Mouse (Mus musculus) natural killer cell, adult 2 months (primary cell): ENCODE measurements at regions not wholly inside any gene's neighbourhood (a gene's known extent, or its start where the extent isn't known, plus 50 kb on each side); places are given as distances from the start of the nearest gene placed in this dataset.
A peak's percentile ranks its signal among the peaks of the same experiment; 100 is the strongest.

Experiments
- DNase-seq, 2 experiments: peaks; one replicate each; pipeline ENCODE4 v3.0.0; 2022; ENCODE audit warnings: low spot score in 2 of 2

- no peak for DNase-seq
Observed at GRCm38 (mm10) chr8:9048116-9048515, 357.8 kb upstream of the Arglu1 start.

DNA sequence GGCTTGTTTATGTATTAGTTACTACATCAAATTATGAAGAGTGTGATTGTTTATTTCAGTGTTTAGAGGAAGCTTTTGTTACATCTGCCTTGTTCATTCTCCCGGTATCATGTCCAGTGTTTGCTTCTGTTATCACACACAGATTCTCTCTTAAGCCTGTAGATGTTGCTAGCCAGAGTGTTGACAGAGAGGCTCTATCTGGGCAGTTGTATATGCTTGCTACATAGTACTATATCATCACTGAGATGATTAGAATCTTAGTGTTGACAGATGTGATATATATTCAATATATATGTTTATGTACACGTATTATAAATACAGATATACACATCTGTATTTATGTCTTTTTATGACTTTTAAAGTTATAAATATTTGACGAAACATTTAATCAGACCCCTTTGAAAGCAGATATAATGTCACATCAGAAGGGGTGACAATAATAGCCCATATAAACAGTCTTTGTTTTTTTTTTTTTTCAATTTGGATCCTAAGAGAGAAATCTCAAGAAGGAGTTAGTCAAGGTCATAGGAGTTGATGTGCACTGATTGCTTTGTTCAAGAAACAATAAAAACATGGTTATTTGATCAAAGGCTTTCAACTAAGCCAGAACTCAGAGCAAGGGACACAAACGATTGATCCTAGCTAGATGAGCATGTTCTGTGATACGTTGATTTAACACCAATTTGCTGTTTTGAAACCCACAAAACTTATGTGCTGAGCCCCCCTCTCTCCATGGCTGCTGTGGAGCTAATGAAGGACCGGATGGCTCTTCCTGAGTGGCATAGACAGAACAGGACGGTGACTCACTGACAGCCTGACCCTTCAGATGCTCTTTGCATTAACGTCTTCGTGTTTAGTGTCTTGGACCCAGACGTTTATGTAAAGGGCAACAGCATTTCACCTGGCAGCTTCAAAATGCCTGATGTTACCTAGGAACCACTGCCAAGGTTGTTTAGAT lies 352.8 kb upstream of the Arglu1 start:
- no peak for DNase-seq

DNA sequence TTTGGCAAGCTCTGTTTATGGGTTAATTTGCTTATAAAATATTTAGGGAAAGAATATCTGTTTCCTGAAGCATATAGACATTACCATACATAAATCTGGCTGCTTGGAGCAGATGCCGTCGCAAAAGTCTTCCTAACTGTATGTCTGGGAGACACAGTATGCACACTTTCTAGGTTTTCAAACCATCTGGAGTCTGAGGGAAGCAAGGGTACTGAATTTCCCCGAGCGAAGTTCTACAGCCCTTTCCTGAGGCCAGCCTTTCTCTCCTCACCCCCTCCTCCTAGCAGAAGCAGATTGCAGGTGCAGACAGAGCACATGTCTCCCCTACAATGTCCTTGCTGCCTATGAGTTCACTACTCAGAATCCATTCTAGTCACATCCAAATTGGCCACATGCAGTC lies 338.8 kb upstream of the Arglu1 start:
- no peak for DNase-seq

GRCm38 (mm10) chr8:9027672-9028071 lies 337.4 kb upstream of the Arglu1 start:
- no peak for DNase-seq

DNA sequence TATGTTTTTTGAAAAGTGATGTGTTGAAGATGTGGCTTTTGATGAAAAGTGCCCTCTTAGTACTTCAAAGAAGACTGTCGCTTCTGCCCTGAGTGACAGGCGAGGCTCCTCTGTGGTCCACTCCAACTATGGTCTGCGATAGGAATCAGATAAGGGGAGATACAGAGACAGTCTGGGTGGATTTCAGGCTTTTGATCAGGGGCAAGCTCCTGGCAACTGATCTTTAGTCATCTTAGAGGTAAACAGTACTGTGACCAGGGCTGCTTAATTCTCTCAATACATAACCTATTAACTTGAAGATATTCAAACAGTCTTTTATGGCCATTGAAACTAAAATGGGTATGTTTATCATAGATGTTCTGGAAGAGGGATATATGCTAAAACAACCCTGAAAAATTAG lies 335.6 kb upstream of the Arglu1 start:
- DNase-seq: no peak

GRCm38 (mm10) chr8:9025378-9025777 lies 335.1 kb upstream of the Arglu1 start:
- DNase-seq: no peak

DNA sequence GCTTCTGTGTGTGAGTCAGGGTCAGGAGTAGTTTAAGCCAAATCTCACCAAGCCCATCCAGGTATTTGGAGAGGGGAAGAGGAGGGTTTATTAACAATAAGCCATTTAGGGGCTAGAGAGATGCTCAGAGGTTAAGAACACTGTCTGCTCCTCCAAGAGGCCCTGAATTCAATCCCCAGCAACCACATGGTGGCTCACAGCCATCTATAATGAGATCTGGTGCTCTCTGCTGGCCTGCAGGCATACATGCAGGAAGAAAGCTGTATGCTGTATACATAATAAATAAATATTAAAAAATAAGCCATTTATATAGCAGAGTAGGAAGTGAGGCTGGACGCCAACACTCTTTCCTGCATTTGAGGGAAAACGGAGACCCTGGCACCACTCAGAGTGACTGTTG lies 330.4 kb upstream of the Arglu1 start:
- no peak for DNase-seq

- no peak for DNase-seq
Observed at GRCm38 (mm10) chr8:9020180-9020579, 329.9 kb upstream of the Arglu1 start.

GRCm38 (mm10) chr8:9011785-9012510 lies 321.6 kb upstream of the Arglu1 start:
- no peak for DNase-seq

DNA sequence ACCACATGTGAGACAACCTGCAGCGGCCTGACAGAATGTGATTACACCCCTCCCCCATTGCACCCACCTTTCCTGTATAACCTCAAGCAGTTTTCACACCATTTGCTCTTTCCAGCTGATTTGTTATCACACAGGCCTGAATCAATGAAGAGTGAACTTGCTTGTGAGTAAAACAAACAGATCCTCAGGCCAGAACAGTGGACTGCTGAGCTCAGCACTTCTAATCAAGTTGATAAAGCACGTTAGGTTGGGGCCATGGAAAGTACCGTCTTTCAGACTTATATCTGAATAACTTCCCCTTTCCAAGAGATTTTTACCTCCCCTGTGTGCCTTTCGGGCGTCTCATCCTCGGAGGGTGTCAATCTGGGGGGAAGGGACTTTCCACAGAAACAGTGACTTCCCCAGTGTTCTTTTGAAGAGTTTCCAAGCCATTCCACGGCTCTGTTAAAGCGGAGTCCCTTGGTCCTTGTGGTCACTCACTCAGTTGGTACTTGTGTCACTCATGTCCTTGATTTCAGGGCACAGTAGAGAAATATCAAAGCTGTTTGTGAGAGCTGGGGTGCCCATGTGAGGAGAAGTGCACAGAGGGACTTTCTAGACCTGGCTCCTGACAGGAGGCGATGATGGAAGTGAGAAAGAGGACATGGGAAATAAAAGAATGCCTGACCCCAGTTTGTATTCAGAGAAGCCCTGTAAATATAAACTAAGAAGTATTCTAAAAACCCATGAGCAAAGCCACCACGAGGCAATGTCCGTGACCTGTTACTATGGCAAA lies 317.9 kb upstream of the Arglu1 start:
- DNase-seq: no peak

DNA sequence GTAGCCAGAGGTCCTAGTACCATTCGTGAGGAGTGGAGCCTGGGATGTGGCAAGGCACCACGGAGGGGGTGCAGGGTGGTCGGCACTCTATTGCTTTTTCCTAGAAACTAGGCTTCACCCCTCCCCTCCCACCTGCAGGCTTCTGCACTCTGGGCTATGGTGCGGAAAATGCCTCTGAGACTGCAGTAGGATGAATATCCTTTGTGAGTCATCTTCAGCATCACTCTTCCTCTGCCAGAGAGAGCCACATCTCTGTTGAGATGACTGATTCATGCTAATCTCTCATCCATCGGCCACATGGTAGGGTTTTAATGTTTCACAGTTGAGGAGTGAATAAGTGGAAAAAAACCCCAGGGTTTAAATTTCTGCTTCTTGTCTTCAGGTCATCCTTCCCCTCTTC lies 309.6 kb upstream of the Arglu1 start:
- no peak for DNase-seq

GRCm38 (mm10) chr8:8997621-8998020 lies 307.3 kb upstream of the Arglu1 start:
- DNase-seq: no peak

GRCm38 (mm10) chr8:8994596-8995189 lies 304.4 kb upstream of the Arglu1 start:
- no peak for DNase-seq

DNA sequence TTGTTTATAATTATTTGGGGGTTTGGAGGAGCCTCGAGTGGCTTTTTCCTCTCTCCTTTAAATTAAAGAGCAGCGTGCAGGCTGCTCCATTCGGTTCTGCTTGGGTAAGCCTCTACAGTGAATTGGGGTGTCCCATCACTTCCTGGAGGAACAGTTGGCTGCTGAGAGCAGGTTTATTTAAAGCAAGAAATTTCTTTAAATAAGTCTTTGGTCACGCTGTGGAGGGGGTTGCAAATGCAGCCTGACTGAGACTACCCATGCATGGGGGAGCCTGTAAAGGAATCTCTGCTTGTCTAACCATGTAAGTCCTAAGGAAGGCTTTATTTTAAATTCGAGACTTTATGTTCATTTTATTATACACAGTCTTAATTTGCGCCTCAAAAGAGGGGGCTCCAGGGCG lies 303.7 kb upstream of the Arglu1 start:
- DNase-seq: no peak

DNA sequence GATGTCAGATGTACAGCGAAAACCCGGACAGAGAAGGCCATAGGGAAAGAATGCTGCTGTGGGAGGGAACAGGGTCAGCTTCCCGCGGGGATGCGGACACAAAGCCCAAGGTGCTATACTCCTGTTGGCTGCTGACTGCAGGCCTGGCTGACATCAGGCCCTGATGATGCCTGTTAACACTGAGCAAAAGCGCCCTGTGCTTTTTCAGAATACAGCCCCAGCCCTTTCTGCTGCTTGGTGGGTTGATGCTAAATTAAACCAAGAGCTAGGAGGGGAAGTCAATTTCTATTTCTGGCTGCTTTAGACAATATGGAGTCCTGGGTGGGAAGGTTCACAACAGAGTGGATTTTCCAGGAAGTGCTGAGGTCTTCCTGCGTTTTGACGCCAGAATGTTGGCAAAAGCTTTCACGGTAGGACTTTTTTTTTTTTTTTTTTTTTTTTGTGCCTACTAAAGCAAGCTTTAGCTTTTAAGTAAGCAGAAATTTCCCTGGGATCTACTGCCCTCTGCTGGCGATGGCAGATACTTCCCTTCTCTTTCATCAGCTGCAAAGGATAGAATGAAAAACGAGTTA lies 302.2 kb upstream of the Arglu1 start:
- DNase-seq: peak in 1 of 2 experiments; percentile 61

DNA sequence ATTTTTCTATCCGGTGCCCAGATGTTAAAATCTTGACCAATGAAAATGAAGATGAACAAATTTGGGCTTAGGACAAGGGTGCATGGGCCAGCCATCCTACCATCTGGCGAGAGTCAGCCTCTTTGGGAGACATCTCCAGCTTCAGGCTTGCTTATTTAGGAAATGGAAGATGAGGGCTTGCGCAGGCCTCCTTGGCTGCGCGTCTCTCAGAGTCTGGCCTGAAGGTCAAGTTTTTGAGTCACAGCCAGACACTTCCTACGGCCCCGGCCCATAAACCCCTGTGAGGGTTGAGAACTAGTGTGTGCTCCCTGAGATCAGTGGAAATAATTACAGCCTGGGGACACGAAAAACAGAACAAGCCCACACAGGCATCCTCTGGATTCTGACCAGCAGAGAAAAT lies 300.7 kb upstream of the Arglu1 start:
- DNase-seq: no peak

GRCm38 (mm10) chr8:8986068-8986467 lies 295.7 kb upstream of the Arglu1 start:
- no peak for DNase-seq

DNA sequence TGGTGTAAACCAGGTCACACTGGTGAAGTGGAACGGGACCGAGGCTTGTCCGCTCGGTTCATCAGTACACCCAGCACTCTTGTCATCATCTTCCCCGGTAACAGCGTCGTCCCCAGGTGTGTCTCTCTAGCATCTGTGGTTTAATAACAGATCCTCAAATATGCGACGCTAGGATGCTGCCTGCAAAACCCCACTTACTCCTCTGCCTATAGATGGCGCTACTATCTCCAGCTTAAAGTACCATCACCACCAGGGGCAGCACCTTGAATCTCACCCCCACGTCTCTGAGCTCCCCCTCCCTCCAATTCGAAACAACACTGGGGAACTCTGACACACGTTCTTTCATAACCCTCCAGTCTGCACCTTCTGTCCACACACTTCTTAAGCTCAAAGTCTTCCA lies 295.1 kb upstream of the Arglu1 start:
- peak in 1 of 2 experiments; percentile 29 for DNase-seq

DNA sequence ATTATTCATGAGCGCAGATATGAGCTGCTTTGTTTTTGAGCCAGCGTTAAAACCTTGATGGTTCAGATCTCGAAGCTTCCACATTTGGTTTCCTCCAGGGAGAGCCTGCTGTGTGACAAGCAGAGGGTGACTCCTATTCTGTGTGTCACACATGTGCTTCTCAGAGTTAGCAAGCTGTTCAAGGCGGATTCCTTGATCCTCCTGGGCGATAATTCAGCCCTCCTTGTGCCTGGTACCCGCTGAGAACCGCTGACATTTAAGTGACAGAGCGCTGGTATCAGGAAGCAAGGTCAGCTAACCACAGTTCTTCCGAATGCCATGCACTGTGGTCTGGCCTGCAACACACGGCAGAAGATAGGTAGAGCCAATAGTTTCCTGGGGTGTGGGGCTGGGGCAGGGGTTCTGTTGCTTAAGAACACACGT lies 294.5 kb upstream of the Arglu1 start:
- peak in 1 of 2 experiments; percentile 12 for DNase-seq

DNA sequence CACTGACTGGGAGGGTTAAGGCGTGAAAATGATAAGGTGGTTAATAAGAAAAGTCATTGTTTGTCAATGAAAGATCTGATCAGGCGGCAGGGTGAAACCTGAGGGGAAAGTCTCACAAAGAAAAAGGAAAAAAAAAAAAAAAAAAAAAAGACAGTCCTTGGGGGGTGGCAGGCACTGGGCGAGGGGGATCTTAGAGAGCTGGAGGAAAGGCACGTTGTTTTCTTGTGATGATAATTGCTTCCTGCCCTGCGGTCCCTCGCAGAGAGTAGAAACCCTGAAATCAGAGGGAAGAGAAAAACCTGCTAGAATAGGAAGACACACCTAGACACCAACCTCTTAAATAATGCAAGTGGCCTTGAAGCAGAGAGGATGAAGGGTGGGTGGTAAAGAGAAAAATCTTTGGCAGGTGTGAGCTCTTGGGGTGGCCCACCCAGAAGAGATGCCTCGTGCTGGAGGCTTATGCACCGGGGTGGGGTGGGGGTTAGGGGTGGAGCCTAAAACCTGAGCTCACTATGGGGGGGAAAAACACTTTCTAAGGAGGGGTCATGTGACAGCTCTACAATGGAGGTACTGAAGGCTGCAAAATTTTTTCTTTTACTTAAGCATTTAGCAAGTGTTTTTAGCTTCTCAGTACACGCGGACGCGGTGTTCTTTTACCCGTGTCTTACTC lies 294.0 kb upstream of the Arglu1 start:
- DNase-seq: no peak

GRCm38 (mm10) chr8:8983133-8983661 lies 292.9 kb upstream of the Arglu1 start:
- DNase-seq: no peak
